Mouse (Mus musculus) liver, postnatal 0 days (tissue): ENCODE measurements around the gene Fam83d. TPM values are rescaled to one million over a fixed set of nuclear protein-coding genes. Genes with fewer than 3 reads are reported as not detected.
A peak's percentile ranks its signal among the peaks of the same experiment; 100 is the strongest.

Experiments used
- ATAC-seq: fragments of 200-750 bp; cut with Nextera tagmentation; 2 replicates; pipeline ENCODE4 v1.8.0; 2017; ENCODE audit warnings: mild to moderate bottlenecking, moderate library complexity
- DNase-seq: peaks from one replicate; pipeline ENCODE4 v3.0.0-alpha.2; 2016
- H3K27ac ChIP-seq: fragments of 300-500 bp; sonication (generic); 2 replicates; pipeline ENCODE4 v1.5.1; 2014; ENCODE audit warnings: antibody characterized with exemption, moderate library complexity, mild to moderate bottlenecking, low read depth
- H3K27me3 ChIP-seq: fragments of 300-500 bp; sonication (generic); 2 replicates; pipeline ENCODE4 v1.6.1; 2014; ENCODE audit warnings: low read length, control low read depth, mixed read lengths; ENCODE audit not compliant: insufficient read depth
- H3K36me3 ChIP-seq: fragments of 300-500 bp; sonication (generic); replicated peaks from 2 replicates; pipeline ENCODE4 v1.6.1; 2014; ENCODE audit warnings: mild to moderate bottlenecking, control low read depth, low read length, moderate library complexity, mixed read lengths; ENCODE audit not compliant: insufficient read depth
- H3K4me1 ChIP-seq: fragments of 300-500 bp; sonication (generic); 2 replicates; pipeline ENCODE4 v1.6.1; 2014; ENCODE audit warnings: antibody characterized with exemption, mild to moderate bottlenecking, control low read depth; ENCODE audit not compliant: insufficient read depth
- H3K4me2 ChIP-seq: fragments of 300-500 bp; sonication (generic); 2 replicates; pipeline ENCODE4 v1.6.1; 2014; ENCODE audit warnings: low read depth, mild to moderate bottlenecking, low read length, moderate library complexity, mixed read lengths
- H3K4me3 ChIP-seq: fragments of 300-500 bp; sonication (generic); 2 replicates; pipeline ENCODE4 v1.5.1; 2014; ENCODE audit warnings: low read depth, low read length
- H3K9ac ChIP-seq: fragments of 300-500 bp; sonication (generic); replicated peaks from 2 replicates; pipeline ENCODE4 v1.6.1; 2014; ENCODE audit warnings: mild to moderate bottlenecking, moderate library complexity
- H3K9me3 ChIP-seq: fragments of 300-500 bp; sonication (generic); 2 replicates; pipeline ENCODE4 v1.6.1; 2016; ENCODE audit warnings: mild to moderate bottlenecking, control low read depth, low read length, mixed read lengths
- CTCF ChIP-seq: sonication (generic); IDR thresholded peaks from 2 replicates; pipeline ENCODE4 v1.5.1; 2016; ENCODE audit warnings: antibody characterized with exemption, low read depth
- EP300 ChIP-seq: IDR thresholded peaks from 2 replicates; pipeline ENCODE4 v1.6.1; 2016; ENCODE audit warnings: antibody characterized with exemption, low read depth, mild to moderate bottlenecking
- WGBS: fragments of 180-500 bp; shearing (Covaris S2); extraction: QIAGEN DNeasy Blood & Tissue Kit; methylation state at CpG from one replicate; pipeline ENCODE4 v1.1.7; 2014; ENCODE audit not compliant: insufficient replicate concordance; 5-methylcytosine and 5-hydroxymethylcytosine counted together
- polyA plus RNA-seq: library from polyadenylated mRNA; unstranded; fragments of >200 nt; fragmentation: Nextera tagmentation; extraction: Ambion mirVana; gene quantifications from 2 replicates; pipeline ENCODE4 v1.2.1, GENCODE M21; 2015

The Fam83d gene
- polyA plus RNA-seq, 1 experiment from 2014 or later = 5.7 TPM

GRCm38 (mm10) chr2:158772808-158773207 lies 4.9 kb downstream of the Fam83d start:
- Histone ChIP-seq H3K9me3 (no peaks in the 10 kb centered on the region), H3K9ac (no peak overlapping the region), H3K4me2 (no peak overlapping the region), H3K4me1 (peaks cover 41% of the 10 kb centered on the region), H3K27me3 (no peaks in the 10 kb centered on the region), H3K36me3 (peaks cover 12% of the 10 kb centered on the region), H3K4me3 (no peak overlapping the region), H3K27ac (no peak overlapping the region)
- ATAC-seq = no peak
- TF ChIP-seq CTCF (no peak), EP300 (no peak)
- 74% methylated on average over 13 of the region's 13 CpGs for WGBS
- peak; percentile 29 for DNase-seq

- Histone ChIP-seq H3K9me3 (no peaks in the 10 kb centered on the region), H3K27ac (no peak overlapping the region), H3K4me3 (no peak overlapping the region), H3K9ac (no peak overlapping the region), H3K4me1 (peaks cover 31% of the 10 kb centered on the region), H3K4me2 (no peak overlapping the region), H3K27me3 (no peaks in the 10 kb centered on the region), H3K36me3 (peaks cover 20% of the 10 kb centered on the region)
- 49% methylated on average over 8 of the region's 8 CpGs for WGBS
- DNase-seq (no peak), ATAC-seq (no peak)
- TF ChIP-seq EP300 (no peak), CTCF (no peak)
Observed at GRCm38 (mm10) chr2:158774886-158775285, 7.0 kb downstream of the Fam83d start.

- Histone ChIP-seq H3K27me3 (no peaks in the 10 kb centered on the region), H3K4me1 (peaks cover 17% of the 10 kb centered on the region), H3K9ac (no peak overlapping the region), H3K4me2 (no peak overlapping the region), H3K4me3 (no peak overlapping the region), H3K9me3 (no peaks in the 10 kb centered on the region), H3K36me3 (peaks cover 34% of the 10 kb centered on the region), H3K27ac (no peak overlapping the region)
- no peak for DNase-seq
- WGBS = 86% methylated on average over 4 of the region's 4 CpGs
- TF ChIP-seq EP300 = no peak
- TF ChIP-seq CTCF = no peak
- no peak for ATAC-seq
Observed at GRCm38 (mm10) chr2:158776716-158777115, 8.8 kb downstream of the Fam83d start.

- Histone ChIP-seq H3K27ac (no peak overlapping the region), H3K4me2 (no peak overlapping the region)
Observed at GRCm38 (mm10) chr2:158777490-158777889, 9.6 kb downstream of the Fam83d start.

GRCm38 (mm10) chr2:158778349-158778748 lies 10.5 kb downstream of the Fam83d start:
- no peak overlapping the region for H3K27ac ChIP-seq
- 88% methylated on average over 7 of the region's 7 CpGs for WGBS
- no peaks in the 10 kb centered on the region for H3K9me3 ChIP-seq
- H3K27me3 ChIP-seq = no peaks in the 10 kb centered on the region
- H3K4me1 ChIP-seq = peaks cover 17% of the 10 kb centered on the region
- no peak overlapping the region for H3K4me2 ChIP-seq
- peaks cover 32% of the 10 kb centered on the region for H3K36me3 ChIP-seq
- DNase-seq (no peak), ATAC-seq (no peak)
- no peak overlapping the region for H3K9ac ChIP-seq
- no peak overlapping the region for H3K4me3 ChIP-seq
- TF ChIP-seq CTCF (no peak), EP300 (no peak)

More at GRCm38 (mm10) chr2:158777490-158777889, 9.6 kb downstream of the Fam83d start:
- TF ChIP-seq EP300 (no peak), CTCF (no peak)
- Histone ChIP-seq H3K27me3 (no peaks in the 10 kb centered on the region), H3K4me1 (peaks cover 17% of the 10 kb centered on the region), H3K4me3 (no peak overlapping the region), H3K9me3 (no peaks in the 10 kb centered on the region), H3K9ac (no peak overlapping the region), H3K36me3 (peaks cover 32% of the 10 kb centered on the region)
- whole genome bisulfite sequencing = 58% methylated on average over 6 of the region's 6 CpGs
- ATAC-seq (no peak), DNase-seq (no peak)

- no peak for TF ChIP-seq CTCF
- no peak for DNase-seq
- no peak overlapping the region for H3K9ac ChIP-seq
- peaks cover 10% of the 10 kb centered on the region for H3K4me1 ChIP-seq
- no peak overlapping the region for H3K27ac ChIP-seq
- 95% methylated on average over 7 of the region's 7 CpGs for WGBS
- H3K9me3 ChIP-seq = no peaks in the 10 kb centered on the region
- H3K36me3 ChIP-seq = peaks cover 58% of the 10 kb centered on the region
- H3K4me3 ChIP-seq = no peak overlapping the region
- H3K27me3 ChIP-seq = no peaks in the 10 kb centered on the region
- no peak for ATAC-seq
- no peak overlapping the region for H3K4me2 ChIP-seq
Observed at GRCm38 (mm10) chr2:158781126-158781525, 13.2 kb downstream of the Fam83d start.
